Mouse (Mus musculus): ENCODE results near the gene Aip.

DNA sequence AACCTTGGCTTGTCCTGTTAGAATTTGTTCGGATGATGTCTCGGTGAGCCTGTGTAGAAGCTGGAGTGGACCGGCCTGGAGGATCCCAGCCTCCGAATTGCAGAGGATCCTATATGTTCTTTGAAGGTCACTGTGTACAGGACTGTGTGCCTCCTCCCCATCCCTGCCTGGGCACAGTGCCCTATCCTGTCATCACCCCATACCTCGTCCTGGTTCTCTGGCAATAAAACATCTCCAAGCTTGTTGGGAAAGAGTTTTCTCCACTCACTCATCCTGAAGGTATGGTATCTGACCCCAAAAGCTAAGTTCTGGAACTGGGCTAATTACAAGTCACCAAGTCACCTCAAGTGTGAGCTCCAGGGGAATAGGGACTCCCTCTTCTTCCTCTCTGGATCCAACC is 38.6 kb downstream of the Aip start:
- TF ChIP-seq CTCF (IDR thresholded peaks at IDR 0.05; ENCODE audit: control insufficient read depth, insufficient read depth, low read length) (no peak), POLR2A (IDR thresholded peaks at IDR 0.05; ENCODE audit: borderline replicate concordance, control insufficient read depth, low read depth, low read length) (no peak)
